Mouse (Mus musculus): Measurements from ENCODE around the gene Alg5. TPM values are rescaled to one million over a fixed set of nuclear protein-coding genes. Genes with fewer than 3 reads are reported as not detected.

The Alg5 gene
- total RNA-seq, 2 experiments from 2014 or later: 17.3 to 19.2 TPM

DNA sequence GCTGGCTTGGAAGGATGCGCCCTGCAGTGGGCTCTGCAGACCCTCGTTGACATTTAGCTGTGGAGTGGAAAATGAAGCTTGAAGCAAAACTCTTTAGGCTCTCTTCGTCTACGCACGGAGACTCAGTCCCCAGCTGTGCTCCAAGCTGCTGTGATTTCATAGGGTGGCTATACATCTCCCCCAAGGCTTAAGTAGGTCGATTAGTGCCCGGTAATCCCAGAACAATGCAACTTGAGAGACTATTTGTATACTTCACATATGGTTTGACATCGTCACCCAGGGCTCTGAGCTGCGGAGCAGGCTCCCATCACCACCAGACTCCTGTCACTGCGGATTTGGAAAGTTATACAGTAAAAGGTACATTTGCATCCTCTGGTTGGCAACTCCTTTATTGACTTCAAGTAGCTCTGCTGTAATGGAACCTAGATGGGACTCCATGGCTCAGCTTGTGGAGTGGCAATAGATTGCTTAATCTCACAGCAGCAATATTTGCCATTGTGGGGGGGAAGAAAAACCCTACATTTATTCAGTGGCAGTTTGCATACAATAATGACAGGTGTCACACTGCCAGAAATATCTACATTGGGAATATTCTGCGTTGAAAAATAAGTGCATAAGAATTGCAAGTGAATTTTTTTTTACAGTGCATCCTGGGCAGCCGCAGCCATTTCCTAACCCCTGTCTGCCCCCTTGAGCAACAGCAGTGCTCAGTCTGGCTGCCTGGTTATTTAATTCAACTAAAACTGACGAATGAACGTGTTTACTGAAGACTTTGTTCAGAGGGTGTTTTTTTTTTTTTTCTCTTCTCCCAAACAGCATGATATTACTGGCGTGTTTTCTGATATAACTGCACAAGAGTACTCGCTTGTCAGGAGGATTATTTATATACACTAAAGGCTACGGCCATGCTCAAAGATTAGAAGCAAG is 34.3 kb downstream of the Alg5 start:
- DNase-seq (ENCODE audit: low spot score in 2 of 2): no peak
- intact Hi-C loops (cut with DNase I): no loop called here

DNA sequence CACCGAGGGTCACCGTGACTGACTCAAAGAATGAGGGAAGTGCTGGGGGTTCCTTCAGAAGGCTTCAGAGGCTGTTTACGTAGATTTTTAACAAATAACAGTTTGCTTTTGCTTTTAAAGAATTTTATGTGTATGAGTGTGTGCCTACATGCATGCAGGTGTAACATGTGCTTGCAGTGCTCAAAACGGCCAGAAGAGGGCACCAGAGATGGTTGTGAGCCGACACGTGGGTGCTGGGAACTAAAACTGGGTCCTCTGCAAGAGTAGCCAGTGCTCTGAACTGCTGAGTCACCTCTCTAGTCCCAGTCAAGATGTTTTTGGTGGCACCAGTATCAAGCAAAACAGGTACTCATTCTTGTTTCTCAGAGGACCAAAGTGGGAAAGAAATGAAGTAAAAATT is 38.3 kb downstream of the Alg5 start:
- no peak for DNase-seq (ENCODE audit: low spot score in 2 of 2)
- intact Hi-C loops (cut with DNase I): no loop called here

DNA sequence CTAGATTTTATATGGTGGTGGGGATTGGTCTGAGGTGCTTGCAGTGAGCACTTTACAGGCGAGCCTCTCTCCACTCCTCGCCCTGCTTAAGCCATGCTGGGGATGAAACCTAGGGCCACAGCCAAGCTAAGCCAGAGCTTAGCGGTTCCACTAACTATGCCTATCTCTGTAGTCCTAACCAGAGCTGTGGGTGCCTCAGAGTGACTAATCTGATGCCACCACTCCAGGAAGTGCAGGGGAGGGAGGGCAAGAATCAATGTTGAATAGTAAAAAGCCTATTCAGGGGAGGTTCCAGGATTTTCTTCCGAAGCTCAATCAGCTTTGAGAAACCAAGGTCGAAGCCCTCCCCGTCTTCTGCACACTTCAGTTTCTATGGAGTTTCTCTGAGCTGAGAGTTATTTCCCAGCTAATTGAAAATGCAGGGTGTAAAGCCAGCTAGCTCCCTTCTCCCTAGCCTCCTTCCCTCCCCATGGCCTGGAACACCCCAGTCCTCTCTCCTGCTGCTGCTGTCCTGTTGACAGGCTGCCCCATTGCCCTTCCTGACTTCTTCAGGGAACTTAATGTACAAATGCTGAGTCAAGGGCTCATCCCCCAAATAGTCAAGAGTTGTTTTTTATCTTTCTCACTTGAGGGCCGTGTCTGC is 40.8 kb downstream of the Alg5 start:
- intact Hi-C loops (cut with DNase I): no loop called here
- DNase-seq (ENCODE audit: low spot score in 2 of 2): no peak

DNA sequence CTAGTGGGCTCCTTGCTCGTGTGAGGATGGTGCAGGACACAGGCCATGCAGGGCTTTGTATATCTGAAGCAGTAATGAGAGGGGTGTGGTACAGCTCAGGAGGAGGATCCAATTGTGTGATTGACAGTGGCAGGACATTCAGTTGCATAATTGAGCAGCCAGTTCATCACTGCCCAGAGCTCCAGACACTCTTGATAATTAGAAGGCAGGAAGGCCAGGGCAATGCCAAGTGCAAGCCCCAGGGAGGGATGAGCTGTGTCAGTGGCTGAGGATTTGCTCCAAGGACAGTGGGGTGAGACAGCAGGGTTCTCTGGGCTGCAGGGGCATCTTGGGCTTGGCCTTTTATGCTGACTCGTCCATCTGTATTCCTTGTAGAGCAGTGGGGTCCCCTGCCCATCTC is 55.3 kb downstream of the Alg5 start:
- intact Hi-C loops (cut with DNase I): no loop called here
- DNase-seq (ENCODE audit: low spot score in 2 of 2): no peak

DNA sequence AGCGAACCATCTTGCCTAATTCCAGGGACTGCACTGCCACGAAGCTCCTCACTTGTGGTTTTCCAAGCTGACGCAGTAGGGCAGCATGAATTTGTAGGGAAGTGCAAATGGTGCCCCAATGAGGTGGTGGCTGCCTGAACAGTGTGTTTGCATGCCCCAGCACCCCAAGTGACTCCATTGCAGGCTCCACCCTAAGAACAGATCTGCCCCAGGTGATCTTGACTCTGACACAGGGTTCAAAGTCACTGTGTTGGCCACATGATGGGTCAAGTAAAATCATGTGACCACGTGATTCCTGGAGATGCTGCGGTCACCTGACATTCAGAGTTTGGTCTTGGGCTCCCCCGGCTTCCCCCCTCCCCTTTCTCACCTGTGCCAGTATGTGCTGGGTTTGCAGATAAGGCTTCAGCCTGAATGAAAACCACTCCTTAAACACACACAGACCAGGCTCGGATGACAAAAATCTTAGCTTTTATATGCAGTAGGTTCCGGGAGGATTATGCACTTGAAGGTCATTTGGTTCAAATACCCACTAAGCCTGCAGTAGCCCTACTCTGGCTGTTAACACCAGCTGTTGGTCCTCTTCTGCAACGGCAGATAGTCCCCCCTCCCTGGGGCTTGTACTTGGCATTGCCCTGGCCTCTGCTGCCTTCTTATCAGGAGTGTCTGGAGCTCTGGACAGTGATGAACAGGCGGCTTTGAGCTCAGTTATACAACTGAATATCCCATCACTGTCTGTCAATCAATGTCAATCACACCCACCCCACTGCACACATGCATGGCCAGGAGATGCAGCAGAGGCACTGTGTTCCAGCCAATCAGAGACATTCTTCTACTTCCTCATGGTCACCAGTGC is 56.7 kb downstream of the Alg5 start:
- intact Hi-C loops (cut with DNase I): no loop called here

DNA sequence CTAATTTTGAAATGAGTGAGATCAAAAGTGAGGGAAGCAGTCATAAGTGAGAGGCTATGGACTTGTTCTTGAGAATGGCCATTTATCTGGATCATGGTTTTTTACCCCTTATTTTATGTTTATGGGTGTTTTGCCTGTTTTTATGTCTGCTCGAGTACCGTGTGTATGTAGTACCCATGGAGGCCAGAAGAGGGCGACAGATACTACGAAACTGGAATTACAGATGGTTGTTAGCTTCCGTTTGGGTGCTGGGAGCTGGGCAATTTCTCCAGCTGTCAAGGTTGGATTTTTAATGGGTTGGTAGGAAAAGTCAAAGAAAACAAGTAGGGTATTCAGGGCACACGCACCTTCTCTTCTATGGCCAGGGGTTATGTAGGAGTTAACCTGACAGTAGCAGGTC is 58.4 kb downstream of the Alg5 start:
- DNase-seq (ENCODE audit: low spot score in 2 of 2): no peak
- intact Hi-C loops (cut with DNase I): no loop called here

More for the DNA sequence above, 56.7 kb downstream of the Alg5 start:
- DNase-seq (ENCODE audit: low spot score in 2 of 2): no peak

DNA sequence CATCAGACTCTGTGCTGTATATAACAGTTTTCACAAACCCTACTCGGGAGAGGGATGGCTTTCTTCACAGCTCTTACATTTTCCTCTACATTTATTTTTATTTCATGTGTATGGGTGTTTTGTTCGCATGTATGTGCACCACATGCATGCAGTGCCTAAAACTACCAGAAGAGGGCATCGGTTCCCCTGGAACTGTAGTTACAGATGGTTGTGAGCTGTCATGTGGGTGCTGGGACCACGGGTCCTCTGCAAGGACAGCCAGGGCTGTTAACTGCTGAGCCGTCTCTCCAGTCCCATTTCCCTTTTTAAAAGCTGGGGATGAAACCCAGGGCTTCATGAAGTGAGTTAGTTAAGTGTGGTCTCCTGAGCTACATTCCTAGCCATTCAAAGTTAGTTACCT is 60.0 kb downstream of the Alg5 start:
- intact Hi-C loops (cut with DNase I): loop anchor here (5.0 kb wide), 1 partner anchor 58 kb away; the partner anchor contains the start of genes Alg5 and Exosc8
- no peak for DNase-seq (ENCODE audit: low spot score in 2 of 2)

DNA sequence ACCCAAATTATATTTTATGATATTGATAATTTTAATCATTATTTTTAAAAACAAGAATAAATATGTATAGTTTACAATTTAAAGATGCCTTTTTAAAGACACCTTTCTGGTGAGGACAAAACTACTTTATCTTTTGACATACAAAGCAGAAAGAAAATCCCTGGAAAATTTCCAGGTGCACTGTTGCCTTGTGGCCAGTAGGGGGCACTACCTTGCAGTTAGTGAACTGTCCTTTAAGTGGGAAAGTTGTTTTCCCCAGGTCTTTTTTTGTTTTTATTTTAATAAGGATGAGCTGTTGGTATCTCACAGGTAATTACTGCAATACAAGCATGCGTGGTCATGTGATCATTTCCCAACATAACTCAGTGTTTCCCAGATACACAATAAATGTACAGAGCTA is 60.5 kb downstream of the Alg5 start:
- intact Hi-C loops (cut with DNase I): loop anchor here (5.0 kb wide), 1 partner anchor 59 kb away; the partner anchor contains the start of genes Alg5 and Exosc8
- peak in 1 of 2 experiments; percentile 44 for DNase-seq (ENCODE audit: low spot score in 2 of 2)

DNA sequence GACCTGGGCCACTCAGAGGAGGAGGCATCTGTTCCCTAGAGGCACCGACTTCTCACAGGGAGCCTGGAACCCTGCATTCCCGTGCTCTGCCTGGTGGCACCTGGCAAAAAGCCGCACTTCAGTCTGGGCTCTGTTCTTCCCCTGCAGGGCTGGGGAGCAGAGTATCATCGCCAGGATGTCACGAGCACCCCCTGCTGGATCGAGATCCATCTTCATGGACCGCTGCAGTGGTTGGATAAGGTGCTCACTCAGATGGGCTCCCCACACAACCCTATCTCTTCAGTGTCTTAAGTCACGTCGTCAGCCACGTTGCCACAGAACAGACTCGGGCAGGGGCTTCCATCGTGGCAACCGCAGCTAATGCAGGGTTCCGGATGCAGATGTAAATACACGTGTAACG is 61.9 kb downstream of the Alg5 start:
- DNase-seq (ENCODE audit: low spot score in 2 of 2): peak; percentile 47 to 54
- intact Hi-C loops (cut with DNase I): loop anchor here (5.0 kb wide), 1 partner anchor 60 kb away; the partner anchor contains the start of genes Alg5 and Exosc8

Other genes with a start within 250 kb of the Alg5 start
- 10 to 100 TPM; 41.6 to 42.3 TPM for gene Supt20, start 42.7 kb upstream of the Alg5 start, total RNA-seq (2021)
- gene Gm21958, start 21.2 kb upstream of the Alg5 start, total RNA-seq (2021): not detected
- gene Exosc8, start 146 bp upstream of the Alg5 start, total RNA-seq (2021): 10 to 100 TPM; 23.4 to 23.8 TPM
- gene Smad9, start 20.0 kb downstream of the Alg5 start, total RNA-seq (2021): 1 to 10 TPM; 6.4 to 8.0 TPM
- gene Rfxap, start 72.3 kb downstream of the Alg5 start, total RNA-seq (2021): 10 to 100 TPM; 47.5 to 58.9 TPM
- 10 to 100 TPM; 31.5 to 32.0 TPM for gene Sertm1, start 180.3 kb downstream of the Alg5 start, total RNA-seq (2021)